Mouse (Mus musculus) spleen, adult 2 months (tissue): ENCODE data around the gene Rdh13.

Experiments used
- CTCF ChIP-seq: fragments of 200-500 bp; IDR thresholded peaks from 2 replicates; pipeline ENCODE4 v1.5.1; 2011; ENCODE audit warnings: mild to moderate bottlenecking, inconsistent platforms; ENCODE audit not compliant: insufficient read depth, insufficient read length, insufficient replicate concordance; ENCODE audit errors: extremely low read depth
- POLR2A ChIP-seq: fragments of 200-500 bp; IDR thresholded peaks from 2 replicates; pipeline ENCODE4 v1.6.1; 2011; ENCODE audit warnings: low read depth, low read length, inconsistent platforms

GRCm38 (mm10) chr7:4440549-4440948 is 4.9 kb downstream of the Rdh13 start:
- no peak for TF ChIP-seq CTCF
- no peak for TF ChIP-seq POLR2A
